Mouse (Mus musculus) MEL (cell line): Measurements from ENCODE around the gene Nat8f6. TPM values are rescaled to one million over a fixed set of nuclear protein-coding genes. Genes with fewer than 3 reads are reported as not detected.

Experiments
- DNase-seq: peaks from one replicate; pipeline ENCODE4 v3.0.0; 2011; ENCODE audit warnings: low read depth, low spot score
- H3K27ac ChIP-seq: 2 replicates; pipeline ENCODE4 v1.5.1; 2012; ENCODE audit warnings: low read depth, mild to moderate bottlenecking, control low read depth, low read length, moderate library complexity; ENCODE audit not compliant: control insufficient read depth
- H3K27me3 ChIP-seq, 2 experiments: fragments of 150-350 bp in 1 of 2; sonication (generic) in 1 of 2; 2 replicates each; pipeline ENCODE4 v1.6.1; 2012; ENCODE audit warnings: low read length in 2 of 2, mild to moderate bottlenecking in 2 of 2, improper control_type of control experiment in 1 of 2, moderate library complexity in 1 of 2; ENCODE audit not compliant: insufficient read depth in 2 of 2, control insufficient read depth in 1 of 2
- H3K36me3 ChIP-seq, 2 experiments: 2 replicates each; pipeline ENCODE4 v1.6.1; 2012 to 2014; ENCODE audit warnings: low read length in 2 of 2, improper control_type of control experiment in 1 of 2, inconsistent platforms in 1 of 2, mild to moderate bottlenecking in 1 of 2; ENCODE audit not compliant: insufficient read depth in 2 of 2, control insufficient read depth in 1 of 2
- H3K4me1 ChIP-seq, 2 experiments: fragments of 150-350 bp in 1 of 2; sonication (generic) in 1 of 2; 2 replicates each; pipeline ENCODE4 v1.6.1; 2012; ENCODE audit warnings: low read length in 2 of 2, improper control_type of control experiment in 1 of 2, mild to moderate bottlenecking in 1 of 2; ENCODE audit not compliant: insufficient read depth in 2 of 2, control insufficient read depth in 1 of 2
- H3K4me3 ChIP-seq, 2 experiments: fragments of 150-350 bp in 1 of 2; sonication (generic) in 1 of 2; 2 replicates each; pipeline ENCODE4 v1.5.1; 2012; ENCODE audit warnings: low read depth in 2 of 2, low read length in 2 of 2, mild to moderate bottlenecking in 2 of 2, moderate library complexity in 2 of 2, control low read depth in 1 of 2, improper control_type of control experiment in 1 of 2; ENCODE audit not compliant: control insufficient read depth in 1 of 2, insufficient read depth in 1 of 2
- H3K79me2 ChIP-seq: 2 replicates; pipeline ENCODE4 v1.6.1; 2012; ENCODE audit warnings: mild to moderate bottlenecking, low read length, moderate library complexity; ENCODE audit not compliant: control insufficient read depth, poor library complexity, insufficient read depth
- H3K9ac ChIP-seq: 2 replicates; pipeline ENCODE4 v1.6.1; 2012; ENCODE audit warnings: low read depth, mild to moderate bottlenecking, control low read depth, low read length, moderate library complexity; ENCODE audit not compliant: control insufficient read depth, poor library complexity, severe bottlenecking
- H3K9me3 ChIP-seq: fragments of 150-350 bp; sonication (generic); replicated peaks from 2 replicates; pipeline ENCODE4 v1.6.1; 2012; ENCODE audit warnings: mild to moderate bottlenecking, low read length, improper control_type of control experiment, moderate library complexity; ENCODE audit not compliant: insufficient read depth
- CHD1 ChIP-seq: IDR thresholded peaks from 2 replicates; pipeline ENCODE4 v1.6.1; 2012; ENCODE audit warnings: low read depth, mild to moderate bottlenecking, inconsistent platforms, low read length, improper control_type of control experiment
- CTCF ChIP-seq, 3 experiments: IDR thresholded peaks in 2 of 3; conservative IDR thresholded peaks in 1 of 3; 2 replicates each; pipeline ENCODE4 v1.5.1; 2011 to 2012; ENCODE audit warnings: low read length in 3 of 3, low read depth in 2 of 3, mild to moderate bottlenecking in 2 of 3, improper control_type of control experiment in 1 of 3, inconsistent platforms in 1 of 3, mixed read lengths in 1 of 3, moderate library complexity in 1 of 3; ENCODE audit not compliant: control insufficient read depth in 1 of 3, insufficient read depth in 1 of 3, poor library complexity in 1 of 3, severe bottlenecking in 1 of 3
- EP300 ChIP-seq, 2 experiments: IDR thresholded peaks; 2 replicates each; pipeline ENCODE4 v1.6.1; 2011; ENCODE audit warnings: improper control_type of control experiment in 2 of 2, low read length in 2 of 2, low read depth in 1 of 2, mild to moderate bottlenecking in 1 of 2
- GATA1 ChIP-seq: IDR thresholded peaks from 2 replicates; pipeline ENCODE4 v1.6.1; 2011; ENCODE audit warnings: low read depth, low read length, improper control_type of control experiment
- HCFC1 ChIP-seq: IDR thresholded peaks from 2 replicates; pipeline ENCODE4 v1.6.1; 2012; ENCODE audit warnings: low read depth, mild to moderate bottlenecking, inconsistent platforms, low read length, improper control_type of control experiment, moderate library complexity
- JUND ChIP-seq: IDR thresholded peaks from 2 replicates; pipeline ENCODE4 v1.6.1; 2011; ENCODE audit warnings: low read depth, mild to moderate bottlenecking, improper control_type of control experiment, low read length
- KAT2A ChIP-seq: conservative IDR thresholded peaks from 2 replicates; pipeline ENCODE4 v1.6.1; 2012; ENCODE audit warnings: low read depth, low read length, improper control_type of control experiment, inconsistent platforms
- MAFK ChIP-seq: IDR thresholded peaks from 2 replicates; pipeline ENCODE4 v1.6.1; 2011; ENCODE audit warnings: low read depth, mild to moderate bottlenecking, low read length, improper control_type of control experiment, borderline replicate concordance
- MAX ChIP-seq: IDR thresholded peaks from 2 replicates; pipeline ENCODE4 v1.6.1; 2011; ENCODE audit warnings: low read length, improper control_type of control experiment
- MEF2A ChIP-seq: IDR thresholded peaks from 2 replicates; pipeline ENCODE4 v1.6.1; 2014; ENCODE audit warnings: low read depth, mild to moderate bottlenecking, inconsistent platforms, low read length, improper control_type of control experiment; ENCODE audit not compliant: poor library complexity, insufficient replicate concordance, severe bottlenecking; ENCODE audit errors: extremely low read depth
- MXI1 ChIP-seq: IDR thresholded peaks from 2 replicates; pipeline ENCODE4 v1.6.1; 2011; ENCODE audit warnings: mild to moderate bottlenecking, low read depth, low read length, improper control_type of control experiment
- MYB ChIP-seq: IDR thresholded peaks from 2 replicates; pipeline ENCODE4 v1.6.1; 2011; ENCODE audit warnings: mild to moderate bottlenecking, low read depth, low read length, improper control_type of control experiment
- MYC ChIP-seq: IDR thresholded peaks from 2 replicates; pipeline ENCODE4 v1.6.1; 2011; ENCODE audit warnings: low read depth, mild to moderate bottlenecking, low read length, improper control_type of control experiment, moderate library complexity
- NELFE ChIP-seq: IDR thresholded peaks from 2 replicates; pipeline ENCODE4 v1.6.1; 2011; ENCODE audit warnings: low read depth, low read length, improper control_type of control experiment
- NRF1 ChIP-seq: IDR thresholded peaks from 2 replicates; pipeline ENCODE4 v1.6.1; 2014; ENCODE audit warnings: low read depth, mild to moderate bottlenecking, inconsistent platforms, low read length, improper control_type of control experiment, moderate library complexity; ENCODE audit not compliant: poor library complexity, insufficient read depth, severe bottlenecking
- POLR2AphosphoS2 ChIP-seq: IDR thresholded peaks from 2 replicates; pipeline ENCODE4 v1.6.1; 2011; ENCODE audit warnings: low read length, improper control_type of control experiment
- POLR2AphosphoS5 ChIP-seq: IDR thresholded peaks from 2 replicates; pipeline ENCODE4 v1.6.1; 2012; ENCODE audit warnings: low read depth, borderline replicate concordance, mild to moderate bottlenecking, inconsistent platforms, low read length, moderate library complexity, mixed read lengths
- RAD21 ChIP-seq: IDR thresholded peaks from 2 replicates; pipeline ENCODE4 v1.6.1; 2011; ENCODE audit warnings: mild to moderate bottlenecking, low read depth, low read length, improper control_type of control experiment
- RCOR1 ChIP-seq: IDR thresholded peaks from 2 replicates; pipeline ENCODE4 v1.6.1; 2012; ENCODE audit warnings: low read depth, mild to moderate bottlenecking, inconsistent platforms, low read length, improper control_type of control experiment
- SIN3A ChIP-seq: IDR thresholded peaks from 2 replicates; pipeline ENCODE4 v1.6.1; 2012; ENCODE audit warnings: low read length, improper control_type of control experiment, inconsistent platforms
- TAL1 ChIP-seq: IDR thresholded peaks from 2 replicates; pipeline ENCODE4 v1.6.1; 2012; ENCODE audit warnings: mild to moderate bottlenecking, inconsistent platforms, low read length, moderate library complexity, mixed read lengths
- TCF12 ChIP-seq: IDR thresholded peaks from 2 replicates; pipeline ENCODE4 v1.6.1; 2014; ENCODE audit warnings: low read depth, mild to moderate bottlenecking, inconsistent platforms, low read length, improper control_type of control experiment, moderate library complexity
- UBTF ChIP-seq: IDR thresholded peaks from 2 replicates; pipeline ENCODE4 v1.6.1; 2012; ENCODE audit warnings: low read depth, mild to moderate bottlenecking, inconsistent platforms, low read length, improper control_type of control experiment, moderate library complexity, borderline replicate concordance; ENCODE audit not compliant: insufficient read depth
- USF1 ChIP-seq: IDR thresholded peaks from 2 replicates; pipeline ENCODE4 v1.6.1; 2014; ENCODE audit warnings: low read depth, mild to moderate bottlenecking, inconsistent platforms, low read length, improper control_type of control experiment, moderate library complexity
- ZNF384 ChIP-seq: IDR thresholded peaks from 2 replicates; pipeline ENCODE4 v1.6.1; 2012; ENCODE audit warnings: low read depth, mild to moderate bottlenecking, inconsistent platforms, low read length, improper control_type of control experiment
- polyA plus RNA-seq, 2 experiments: library from polyadenylated mRNA; stranded (reverse) in 1 of 2; unstranded in 1 of 2; fragments of >175 nt in 1 of 2; fragments of >200 nt in 1 of 2; gene quantifications; 2 replicates each; pipeline versions ENCODE4 v1.2.1 to v1.2.4; 2012; ENCODE audit warnings: low replicate concordance in 2 of 2, low read depth in 1 of 2; ENCODE audit not compliant: insufficient read length in 2 of 2, insufficient read depth in 1 of 2, missing spikeins in 1 of 2
- total RNA-seq: library from RNA; depleted of rRNA; stranded (reverse); fragments of 300-350 nt; gene quantifications from 2 replicates; pipeline ENCODE4 v1.2.3, GENCODE M21; 2012

The Nat8f6 gene
- total and polyA plus RNA-seq, 3 experiments: not detected

- no peak overlapping the region for H3K4me3 ChIP-seq
- H3K4me1 ChIP-seq: no peaks in the 10 kb centered on the region
- no peak overlapping the region for H3K9ac ChIP-seq
- TF ChIP-seq USF1 (no peak), RAD21 (no peak), POLR2AphosphoS5 (no peak), UBTF (no peak), NELFE (no peak), SIN3A (no peak), MYC (no peak), EP300 (IDR thresholded peaks at IDR 0.05; ENCODE audit: low read depth in 1 of 2, low read length in 2 of 2) (no peak), ZNF384 (no peak), MEF2A (no peak), JUND (no peak), MYB (no peak), NRF1 (no peak), TAL1 (no peak)
- no peaks in the 10 kb centered on the region for H3K9me3 ChIP-seq
- DNase-seq: no peak
- no peaks in the 10 kb centered on the region for H3K79me2 ChIP-seq
- peaks cover 11 to 12% of the 10 kb centered on the region in 2 experiments for H3K27me3 ChIP-seq
- H3K27ac ChIP-seq: no peak overlapping the region
- no peaks in the 10 kb centered on the region for H3K36me3 ChIP-seq
These were observed 32.7 kb upstream of the Nat8f6 start for GRCm38 (mm10) chr6:85853481-85853880.

- Histone ChIP-seq H3K27me3 (peaks cover 13 to 15% of the 10 kb centered on the region in 2 experiments), H3K36me3 (no peaks in the 10 kb centered on the region)
- DNase-seq: no peak
- no peak for TF ChIP-seq CHD1
- TF ChIP-seq TCF12: no peak
- TF ChIP-seq CTCF (IDR thresholded peaks at IDR 0.05 in 2 of 3, conservative IDR thresholded peaks at IDR 0.05 in 1 of 3; ENCODE audit: control insufficient read depth in 1 of 3, insufficient read depth in 1 of 3, low read depth in 2 of 3, low read length in 3 of 3, poor library complexity in 1 of 3, severe bottlenecking in 1 of 3): no peak
- TF ChIP-seq USF1: no peak
- TF ChIP-seq RCOR1: no peak
- no peak for TF ChIP-seq MXI1
- no peak for TF ChIP-seq POLR2AphosphoS2
- no peak for TF ChIP-seq TAL1
- TF ChIP-seq KAT2A: no peak
- TF ChIP-seq MAX: no peak
- no peak for TF ChIP-seq GATA1
- no peak for TF ChIP-seq MEF2A
- TF ChIP-seq HCFC1: no peak
- TF ChIP-seq MAFK: no peak
- TF ChIP-seq, all 39 proteins: peak for 0
- no peak overlapping the region for H3K9ac ChIP-seq
- no peaks in the 10 kb centered on the region for H3K79me2 ChIP-seq
- no peaks in the 10 kb centered on the region for H3K9me3 ChIP-seq
- no peak overlapping the region for H3K4me3 ChIP-seq
- no peak overlapping the region for H3K27ac ChIP-seq
- H3K4me1 ChIP-seq: no peaks in the 10 kb centered on the region
These were observed 30.5 kb upstream of the Nat8f6 start for GRCm38 (mm10) chr6:85851062-85851773.
